Mouse (Mus musculus): ENCODE measurements at regions not wholly inside any gene's neighbourhood (a gene's known extent, or its start where the extent isn't known, plus 50 kb on each side); places are given as distances from the start of the nearest gene placed in this dataset.

DNA sequence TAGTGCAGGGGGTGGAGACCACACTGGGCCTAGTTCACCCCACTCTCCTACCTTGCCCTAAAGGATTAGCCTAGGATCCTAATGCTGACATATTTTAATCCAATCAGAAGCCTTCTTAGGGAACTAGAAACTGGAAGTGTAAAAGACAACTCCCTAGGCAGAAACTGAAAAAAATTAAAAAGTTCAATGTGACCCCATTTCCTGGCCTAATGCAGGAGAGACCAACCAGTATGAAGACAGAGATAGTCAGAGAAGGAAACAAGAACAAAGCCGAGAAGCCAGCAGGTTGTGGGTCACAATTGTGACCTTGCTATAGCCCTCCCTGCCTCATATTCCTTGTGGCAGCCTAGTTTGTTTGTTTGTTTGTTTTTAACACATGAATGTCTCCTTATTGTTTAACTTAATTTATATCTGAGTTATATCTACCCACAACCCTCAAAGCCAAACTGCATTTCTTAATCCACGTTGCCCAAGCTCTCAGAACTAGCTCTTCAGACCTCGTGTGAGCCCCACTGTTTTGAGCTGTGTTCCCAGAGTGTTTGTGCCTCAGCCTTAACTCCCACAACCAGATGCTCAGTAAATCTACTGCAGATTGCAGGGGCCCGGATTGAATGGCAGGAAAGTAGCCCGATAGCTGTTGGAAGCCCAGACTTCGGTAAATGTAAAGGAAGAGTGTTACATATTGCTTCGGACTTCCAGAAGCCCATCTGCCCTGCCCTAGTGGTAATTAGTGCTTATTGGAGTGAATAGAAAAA, 139.0 kb upstream of the Tbl1xr1 start:
- DNase-seq (ENCODE audit: low read depth, low spot score): no peak

DNA sequence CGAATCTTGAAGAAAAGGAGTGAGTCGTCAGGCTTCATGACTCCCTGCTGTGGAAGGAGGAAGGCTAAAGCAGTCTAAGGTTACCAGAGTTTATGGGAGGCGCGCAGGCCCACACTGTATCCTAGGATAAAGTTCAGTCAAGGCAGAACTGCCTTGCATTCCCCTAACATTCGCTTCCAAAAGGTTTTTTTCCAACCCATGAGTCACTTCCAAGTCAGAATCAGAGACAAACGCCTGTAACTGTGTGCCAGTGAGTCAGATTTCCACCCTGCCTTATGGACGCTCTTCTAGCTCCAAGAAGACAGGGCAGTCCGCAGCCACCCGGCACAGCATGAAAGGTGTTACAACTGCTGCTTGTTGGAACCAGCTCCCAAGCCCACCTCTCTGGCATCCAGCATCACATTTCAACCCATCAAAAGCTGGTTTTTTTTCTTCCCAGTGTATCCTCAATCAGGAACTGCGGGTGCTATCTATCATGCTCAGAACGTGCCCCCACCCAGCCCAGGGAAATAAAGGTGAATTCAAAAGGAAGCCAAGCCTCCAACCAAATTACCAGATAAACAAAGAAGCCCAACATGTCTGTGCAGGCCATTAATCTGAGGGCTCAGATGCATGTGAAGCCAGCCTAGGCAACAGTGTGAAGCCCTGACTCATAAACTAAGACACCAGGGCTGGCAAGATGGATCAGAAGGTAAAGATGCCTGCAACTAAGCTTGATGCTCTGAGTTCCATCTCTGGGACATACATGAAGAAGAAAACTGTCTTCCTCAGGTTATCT, 138.2 kb upstream of the Tbl1xr1 start:
- DNase-seq (ENCODE audit: low read depth, low spot score): peak; percentile 49

DNA sequence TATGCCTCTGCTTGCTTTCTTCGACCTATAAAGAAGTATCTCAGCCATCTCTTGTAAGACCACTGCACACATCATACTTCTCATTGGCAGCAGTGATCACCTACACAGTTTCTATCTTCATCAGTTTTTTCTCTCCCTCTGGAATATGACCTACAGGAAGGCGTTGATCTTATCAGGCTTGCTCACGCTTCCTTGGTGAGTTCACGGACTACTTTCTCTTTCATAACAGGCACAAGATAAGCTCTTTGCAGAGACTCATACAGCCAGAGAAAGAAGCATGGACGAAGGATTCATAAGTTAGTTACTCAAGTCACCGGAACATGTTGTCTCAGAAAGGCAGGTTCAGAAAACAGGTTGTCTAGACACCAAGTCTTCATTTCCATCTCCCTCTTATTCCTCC, 136.7 kb upstream of the Tbl1xr1 start:
- DNase-seq (ENCODE audit: low read depth, low spot score): no peak

- DNase-seq (ENCODE audit: low read depth, low spot score): no peak
Observed at GRCm38 (mm10) chr3:21941596-21941995, 134.9 kb upstream of the Tbl1xr1 start.

- no peak for DNase-seq (ENCODE audit: low read depth, low spot score)
Observed at GRCm38 (mm10) chr3:21942912-21943311, 133.5 kb upstream of the Tbl1xr1 start.

DNA sequence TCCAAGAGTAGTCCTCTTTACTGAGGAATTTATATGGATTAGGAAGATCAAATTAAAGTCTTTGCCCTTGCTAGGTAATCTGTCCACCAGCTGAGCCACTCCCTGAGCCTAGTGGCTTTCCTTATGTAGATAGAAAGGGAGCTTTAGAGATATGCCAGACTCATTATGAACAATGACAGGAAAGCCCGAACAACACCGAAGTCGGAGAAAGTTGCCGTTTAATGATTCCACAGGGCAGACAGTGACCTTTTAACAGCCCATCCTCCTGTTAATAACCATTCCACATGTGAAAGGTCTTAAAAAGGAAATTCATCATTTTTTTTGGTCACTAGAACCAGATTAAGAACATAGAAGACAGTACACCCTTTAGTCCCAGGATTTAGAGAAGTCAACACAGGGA, 130.7 kb upstream of the Tbl1xr1 start:
- no peak for DNase-seq (ENCODE audit: low read depth, low spot score)

GRCm38 (mm10) chr3:21947320-21948073, 129.0 kb upstream of the Tbl1xr1 start:
- peak; percentile 18 for DNase-seq (ENCODE audit: low read depth, low spot score)

DNA sequence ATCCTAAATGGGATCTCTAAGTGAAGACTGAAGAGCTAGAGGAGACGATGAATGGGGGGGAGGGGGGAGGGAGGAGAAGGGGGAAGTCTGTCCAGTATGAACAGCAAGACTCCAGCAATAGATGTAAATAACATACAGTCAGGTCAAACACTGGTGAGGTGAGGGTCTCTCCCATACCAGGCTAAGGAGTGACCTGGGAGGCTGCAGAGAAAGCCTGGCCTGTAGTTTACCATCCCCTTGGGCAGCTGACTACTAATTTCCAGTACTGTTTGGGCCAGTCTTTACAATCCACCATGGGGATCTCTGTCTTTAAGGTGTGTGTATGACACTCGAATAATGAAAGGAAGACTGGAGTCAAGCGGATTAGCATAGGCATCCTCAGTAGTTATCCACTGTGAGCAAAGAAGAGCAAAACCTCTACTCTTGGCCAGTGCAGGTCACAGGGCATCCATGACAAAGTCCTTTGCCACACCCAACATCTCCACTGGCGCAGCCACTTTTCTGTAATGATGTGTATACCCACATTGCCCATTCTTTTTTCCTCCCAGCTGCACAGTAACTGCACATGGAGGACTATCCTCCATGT, 128.3 kb upstream of the Tbl1xr1 start:
- no peak for DNase-seq (ENCODE audit: low read depth, low spot score)

DNA sequence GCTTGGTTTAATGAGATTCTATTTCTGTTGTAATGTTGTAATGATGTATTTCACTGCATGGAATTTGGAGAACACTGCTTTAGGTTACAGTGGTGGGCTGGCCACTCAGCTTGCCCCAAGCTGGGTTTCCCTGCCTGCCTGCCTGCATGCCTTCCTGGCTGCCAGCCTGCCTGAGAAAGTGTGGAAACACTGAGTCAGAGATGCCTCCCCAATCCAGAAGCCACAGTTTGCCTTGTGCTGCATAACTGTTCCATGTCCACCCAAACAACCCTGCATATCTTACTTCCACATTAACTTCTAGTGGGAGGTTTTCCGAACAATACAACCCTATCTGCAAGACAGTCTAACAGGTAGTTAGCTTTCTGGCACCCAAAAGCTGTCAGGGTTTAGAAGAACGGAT, 127.0 kb upstream of the Tbl1xr1 start:
- DNase-seq (ENCODE audit: low read depth, low spot score): no peak

DNA sequence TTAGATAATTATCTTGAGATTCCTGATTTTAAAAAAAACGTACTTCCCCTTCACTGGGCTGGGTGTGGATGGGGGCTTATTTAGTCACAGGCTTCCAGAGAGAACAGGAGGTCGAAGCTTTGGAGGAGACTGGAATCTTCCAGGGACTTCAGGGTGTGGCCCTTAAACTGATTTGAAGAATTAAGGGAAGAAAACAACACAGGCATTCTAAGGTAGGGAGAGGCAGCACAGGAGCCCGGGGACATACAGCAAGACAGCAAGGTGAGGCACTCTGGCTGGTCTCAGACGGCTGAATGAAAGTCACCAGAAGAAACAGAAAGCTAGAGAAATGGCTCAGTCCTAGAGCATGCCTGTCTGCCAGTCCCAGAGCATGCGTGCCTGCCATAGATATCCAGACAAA, 125.9 kb upstream of the Tbl1xr1 start:
- DNase-seq (ENCODE audit: low read depth, low spot score): peak; percentile 74

GRCm38 (mm10) chr3:21951446-21952285, 124.8 kb upstream of the Tbl1xr1 start:
- DNase-seq (ENCODE audit: low read depth, low spot score): no peak

DNA sequence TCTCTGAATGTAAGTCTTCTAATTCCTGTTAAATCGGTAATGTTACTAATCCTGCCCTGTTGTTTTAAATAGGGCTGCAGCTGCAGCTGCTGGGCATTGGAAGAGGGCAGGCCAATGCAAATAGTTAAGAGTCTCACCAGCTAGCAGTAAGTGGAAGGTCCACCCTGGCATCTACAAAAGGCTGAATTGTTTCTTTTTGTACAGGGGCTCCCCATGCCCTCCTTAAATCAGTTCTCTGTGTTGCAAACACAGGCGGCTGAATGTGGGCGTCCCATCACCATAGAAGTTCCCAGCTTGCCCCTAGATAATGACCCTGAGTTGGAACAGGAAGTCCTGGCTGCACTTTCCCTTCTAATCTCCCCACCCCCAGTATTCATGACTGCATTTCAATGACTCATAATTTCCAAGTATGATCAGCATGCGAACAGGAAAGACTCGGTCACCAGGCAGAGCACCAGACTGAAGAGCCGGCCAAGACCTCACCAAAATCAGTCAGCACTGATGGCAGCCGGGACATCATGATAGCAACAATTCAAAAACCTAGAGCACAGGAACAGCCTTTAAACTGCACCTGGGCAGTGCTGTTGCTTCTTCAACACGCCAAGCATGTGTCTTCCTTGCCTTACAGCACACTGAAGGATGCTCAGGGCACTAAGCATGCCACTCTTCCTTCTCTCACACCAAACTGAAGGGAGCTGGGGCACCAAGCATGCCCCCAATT, 123.6 kb upstream of the Tbl1xr1 start:
- DNase-seq (ENCODE audit: low read depth, low spot score): no peak

DNA sequence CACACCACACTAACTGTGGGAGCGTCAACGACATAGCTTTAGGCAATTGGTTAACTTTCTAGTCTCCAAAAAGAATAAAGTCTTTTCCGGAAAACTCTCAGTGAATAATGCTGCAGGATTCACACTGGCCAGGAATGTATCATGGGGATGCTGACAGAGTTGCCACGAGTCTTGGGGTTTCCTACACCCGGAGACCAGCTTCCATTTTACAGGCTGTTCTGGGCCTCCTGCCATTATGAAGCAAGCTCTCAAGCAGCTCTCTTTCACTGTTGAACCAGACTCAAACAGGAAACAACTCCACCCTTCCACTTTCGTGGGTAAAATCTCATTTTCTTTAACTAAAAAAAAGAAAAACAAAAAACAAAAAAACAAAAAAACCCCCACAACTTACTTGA, 123.0 kb upstream of the Tbl1xr1 start:
- DNase-seq (ENCODE audit: low read depth, low spot score): no peak

GRCm38 (mm10) chr3:21955681-21956080, 120.8 kb upstream of the Tbl1xr1 start:
- DNase-seq (ENCODE audit: low read depth, low spot score): no peak

DNA sequence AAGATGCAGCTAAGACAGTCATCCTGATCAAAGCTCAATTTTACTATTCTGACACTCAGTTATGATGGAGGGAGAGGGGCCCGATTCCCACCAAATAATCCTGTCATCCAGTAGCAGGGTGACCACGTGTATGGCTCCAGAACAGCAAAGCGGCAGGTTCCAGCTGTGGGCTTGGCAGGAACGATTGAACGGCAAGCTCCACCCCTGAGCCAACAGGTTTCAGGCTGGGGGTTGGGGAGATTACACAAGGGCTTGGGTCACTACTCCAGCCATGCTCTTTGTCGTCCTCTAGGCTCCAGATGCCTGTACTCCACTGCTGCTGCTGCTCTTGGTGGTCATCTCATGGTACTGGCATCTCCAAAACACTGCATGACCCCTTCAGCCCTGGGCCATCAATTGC, 119.3 kb upstream of the Tbl1xr1 start:
- peak; percentile 57 for DNase-seq (ENCODE audit: low read depth, low spot score)

- DNase-seq (ENCODE audit: low read depth, low spot score): no peak
Observed at GRCm38 (mm10) chr3:21958595-21959286, 117.7 kb upstream of the Tbl1xr1 start.

GRCm38 (mm10) chr3:21961091-21961490, 115.4 kb upstream of the Tbl1xr1 start:
- no peak for DNase-seq (ENCODE audit: low read depth, low spot score)

GRCm38 (mm10) chr3:21961746-21962145, 114.7 kb upstream of the Tbl1xr1 start:
- no peak for DNase-seq (ENCODE audit: low read depth, low spot score)

DNA sequence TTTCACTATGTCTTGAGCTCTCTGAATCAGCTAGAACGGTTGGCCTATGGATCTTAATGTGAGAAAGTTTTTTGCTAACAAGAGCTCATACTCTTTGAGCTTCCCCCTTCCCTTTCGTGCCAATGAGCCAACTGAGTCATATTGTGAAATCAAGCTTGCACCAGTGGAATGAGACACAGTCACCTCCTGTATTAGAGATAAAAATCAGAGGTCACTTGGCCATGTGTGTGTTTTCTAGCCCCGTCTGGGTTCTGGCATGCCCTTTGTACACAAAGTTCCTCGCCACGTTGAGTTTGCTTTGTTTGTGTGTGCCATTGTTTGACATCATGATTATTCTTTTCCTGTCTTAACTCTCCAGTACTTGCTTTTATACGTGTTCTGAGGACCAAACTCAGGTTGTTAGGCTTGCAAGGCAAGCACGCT, 114.1 kb upstream of the Tbl1xr1 start:
- no peak for DNase-seq (ENCODE audit: low read depth, low spot score)
